Mouse (Mus musculus) stomach, postnatal 0 days (tissue): Measurements from ENCODE around the gene Gm26566. TPM values are rescaled to one million over a fixed set of nuclear protein-coding genes. Genes with fewer than 3 reads are reported as not detected.
"Not testable (repeated sequence)": the region's sequence is repeated elsewhere in the genome, so short reads cannot be mapped to it uniquely, and the experiment has no call there.

Source experiments
- ATAC-seq: fragments of 200-750 bp; cut with Nextera tagmentation; 2 replicates; pipeline ENCODE4 v1.8.0; 2017; ENCODE audit not compliant: low FRiP score, low TSS enrichment
- DNase-seq: peaks from one replicate; pipeline ENCODE4 v3.0.0-alpha.2; 2016; ENCODE audit warnings: low spot score
- H3K27ac ChIP-seq: fragments of 300-500 bp; sonication (generic); replicated peaks from 2 replicates; pipeline ENCODE4 v1.5.1; 2014; ENCODE audit warnings: mild to moderate bottlenecking, control low read depth
- H3K27me3 ChIP-seq: fragments of 300-500 bp; sonication (generic); 2 replicates; pipeline ENCODE4 v1.6.1; 2014; ENCODE audit warnings: low read length; ENCODE audit not compliant: control insufficient read depth, insufficient read depth
- H3K36me3 ChIP-seq: fragments of 300-500 bp; sonication (generic); 2 replicates; pipeline ENCODE4 v1.6.1; 2014; ENCODE audit warnings: low read length, mixed read lengths; ENCODE audit not compliant: control insufficient read depth, insufficient read depth
- H3K4me1 ChIP-seq: fragments of 300-500 bp; sonication (generic); replicated peaks from 2 replicates; pipeline ENCODE4 v1.6.1; 2014; ENCODE audit warnings: antibody characterized with exemption; ENCODE audit not compliant: control insufficient read depth, insufficient read depth
- H3K4me2 ChIP-seq: fragments of 300-500 bp; sonication (generic); replicated peaks from 2 replicates; pipeline ENCODE4 v1.6.1; 2014; ENCODE audit warnings: low read depth, mild to moderate bottlenecking, control low read depth, moderate library complexity
- H3K4me3 ChIP-seq: fragments of 300-500 bp; sonication (generic); 2 replicates; pipeline ENCODE4 v1.5.1; 2014; ENCODE audit warnings: low read depth, low read length, control low read depth
- H3K9ac ChIP-seq: fragments of 300-500 bp; sonication (generic); 2 replicates; pipeline ENCODE4 v1.6.1; 2014; ENCODE audit warnings: mild to moderate bottlenecking, low read length, control low read depth, mixed read lengths
- H3K9me3 ChIP-seq: fragments of 300-500 bp; sonication (generic); 2 replicates; pipeline ENCODE4 v1.6.1; 2016; ENCODE audit warnings: low read length; ENCODE audit not compliant: control insufficient read depth
- CTCF ChIP-seq: IDR thresholded peaks from 2 replicates; pipeline ENCODE4 v1.5.1; 2016; ENCODE audit warnings: antibody characterized with exemption, low read depth, mild to moderate bottlenecking, moderate library complexity
- WGBS: fragments of 180-500 bp; shearing (Covaris S2); extraction: QIAGEN DNeasy Blood & Tissue Kit; methylation state at CpG from one replicate; pipeline ENCODE4 v1.1.7; 2014; 5-methylcytosine and 5-hydroxymethylcytosine counted together
- polyA plus RNA-seq: library from polyadenylated mRNA; unstranded; fragments of >200 nt; fragmentation: Nextera tagmentation; extraction: Ambion mirVana; gene quantifications from 2 replicates; pipeline ENCODE4 v1.2.1, GENCODE M21; 2015

Gene Gm26566
- polyA plus RNA-seq, 1 experiment from 2014 or later, result 0.51 TPM

GRCm38 (mm10) chr4:88757628-88758031, 36.0 kb downstream of the Gm26566 start:
- Histone ChIP-seq H3K27ac (peak overlapping the region; percentile 96), H3K9ac (peak overlapping the region; percentile 64), H3K4me3 (peak overlapping the region; percentile 49), H3K4me2 (peak overlapping the region; percentile 66)
- 0% methylated on average over 16 of the region's 21 CpGs for WGBS
- H3K4me1 ChIP-seq, H3K36me3 ChIP-seq, H3K9me3 ChIP-seq, H3K27me3 ChIP-seq: not testable (repeated sequence)
- peak; percentile 82 for DNase-seq
- peak; percentile 100 for ATAC-seq
- TF ChIP-seq CTCF, result peak; percentile 72

- H3K9me3 ChIP-seq, H3K27ac ChIP-seq, H3K9ac ChIP-seq, H3K4me3 ChIP-seq, H3K27me3 ChIP-seq, H3K4me1 ChIP-seq, ATAC-seq, DNase-seq, H3K36me3 ChIP-seq, H3K4me2 ChIP-seq: not testable (repeated sequence)
- 85% methylated on average over 8 of the region's 9 CpGs for whole genome bisulfite sequencing
Observed at GRCm38 (mm10) chr4:88758751-88759150, 37.1 kb downstream of the Gm26566 start.

- Histone ChIP-seq H3K4me2 (peak within 1 kb of the TSS; percentile 41), H3K4me3 (peak within 1 kb of the TSS; percentile 31), H3K27ac (0 out of 2 replicates have a peak within 1 kb of the TSS, but pooled peaks have one; percentile 24)
- not testable (repeated sequence) for H3K27me3 ChIP-seq, ATAC-seq, H3K4me1 ChIP-seq, H3K9me3 ChIP-seq, H3K9ac ChIP-seq, DNase-seq, H3K36me3 ChIP-seq
- WGBS, result 27% methylated on average over 7 of the region's 14 CpGs
Observed at GRCm38 (mm10) chr4:88759610-88760268, 38.1 kb downstream of the Gm26566 start, which contains the start of gene Gm13283. Gm13283 (plus strand) TSS chr4:88760119.

GRCm38 (mm10) chr4:88760431-88760830, 38.8 kb downstream of the Gm26566 start:
- Histone ChIP-seq H3K4me2 (peak overlapping the region; percentile 41), H3K4me3 (peak overlapping the region; percentile 31), H3K27ac (0 out of 2 replicates have a peak overlapping the region, but pooled peaks have one; percentile 24)
- not testable (repeated sequence) for H3K9ac ChIP-seq, ATAC-seq, H3K36me3 ChIP-seq, H3K9me3 ChIP-seq, H3K27me3 ChIP-seq, H3K4me1 ChIP-seq
- under 1% methylated on average over 21 of the region's 28 CpGs for WGBS
- TF ChIP-seq CTCF, result peak; percentile 71
- DNase-seq, result peak; percentile 79

- not testable (repeated sequence) for DNase-seq, H3K36me3 ChIP-seq, H3K27ac ChIP-seq, H3K4me1 ChIP-seq, H3K27me3 ChIP-seq, H3K9ac ChIP-seq, ATAC-seq, H3K9me3 ChIP-seq, H3K4me3 ChIP-seq, H3K4me2 ChIP-seq
- peak; percentile 16; the same call in 1 of the 2 replicates for TF ChIP-seq CTCF
- 60% methylated on average over 6 of the region's 8 CpGs for WGBS
Observed at GRCm38 (mm10) chr4:88761776-88762175, 40.2 kb downstream of the Gm26566 start.

GRCm38 (mm10) chr4:88762341-88762740, 40.7 kb downstream of the Gm26566 start:
- H3K27ac ChIP-seq, ATAC-seq, H3K36me3 ChIP-seq, H3K4me1 ChIP-seq, H3K9ac ChIP-seq, DNase-seq, H3K9me3 ChIP-seq, H3K4me3 ChIP-seq, H3K4me2 ChIP-seq, H3K27me3 ChIP-seq: not testable (repeated sequence)
- 51% methylated on average over 8 of the region's 9 CpGs for WGBS
